Mouse (Mus musculus) CH12F3 (cell line): Measurements from ENCODE around the gene Fam71f1.
"Not testable (repeated sequence)": the region's sequence is repeated elsewhere in the genome, so short reads cannot be mapped to it uniquely, and the experiment has no call there.

Source experiments
- in situ Hi-C: fragments of 300-500 bp; cut with MboI; formaldehyde crosslinking; loops from 2 replicates; pipeline ENCODE4 v1.14.3; 2020; ENCODE audit warnings: low sequenced_read_pairs

Fam71f1 gene

DNA sequence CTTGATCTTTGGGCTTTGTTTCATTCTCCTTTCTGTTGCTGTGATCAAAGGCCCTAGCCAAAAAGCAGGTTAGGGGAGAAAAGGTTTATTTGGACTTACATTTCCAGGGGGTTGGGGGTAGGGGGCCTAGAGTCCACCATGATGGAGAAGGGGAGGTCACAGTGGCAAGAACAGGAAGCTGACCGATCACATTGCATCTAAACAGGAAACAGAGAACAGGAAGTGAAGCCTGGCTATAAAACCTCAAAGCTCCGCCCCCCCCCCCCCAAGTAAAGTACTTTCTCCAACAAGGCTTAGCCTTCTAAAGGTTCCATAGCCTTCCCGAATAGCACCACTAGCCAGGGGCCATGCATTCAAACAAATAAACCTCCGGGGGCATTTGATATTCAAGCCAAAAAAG lies 3.8 kb downstream of the Fam71f1 start:
- in situ Hi-C loops, result no loop called here

DNA sequence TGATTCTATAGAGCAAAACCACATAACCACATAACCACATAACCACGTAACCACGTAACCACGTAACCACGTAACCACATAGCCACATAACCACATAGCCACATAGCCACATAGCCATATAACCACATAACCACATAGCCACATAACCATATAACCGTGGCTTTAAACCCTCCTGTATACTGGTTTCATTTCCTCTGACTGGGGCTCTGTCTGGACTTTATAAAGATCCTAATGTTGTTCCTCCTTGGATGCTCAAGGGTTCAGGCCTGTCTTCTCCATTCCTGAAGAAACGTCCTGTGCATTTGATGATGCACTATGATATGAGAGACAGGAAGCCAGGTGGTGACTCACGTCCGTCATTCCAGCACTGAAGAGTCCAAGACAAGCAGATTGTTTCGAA lies 8.0 kb downstream of the Fam71f1 start:
- in situ Hi-C loops, result no loop called here

DNA sequence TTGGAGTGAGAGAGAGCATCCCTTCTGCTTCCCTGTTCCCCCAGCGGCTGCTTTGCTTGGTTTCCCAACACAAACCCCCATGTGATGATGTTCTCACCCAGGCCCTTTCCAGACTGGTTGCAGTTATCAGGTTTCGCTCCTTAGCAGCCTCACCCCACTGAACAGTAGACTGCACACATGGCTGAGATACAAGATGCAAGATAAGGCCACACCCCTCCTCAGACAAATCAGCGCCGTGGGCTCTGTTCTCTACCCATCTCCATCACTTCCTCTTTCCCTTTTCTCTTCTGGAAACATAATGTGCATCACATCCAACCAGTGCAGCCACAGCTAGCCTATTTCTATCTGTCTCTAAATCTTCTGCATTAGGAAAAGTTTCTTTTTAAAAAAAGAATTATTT lies 10.6 kb downstream of the Fam71f1 start:
- in situ Hi-C loops, result no loop called here

DNA sequence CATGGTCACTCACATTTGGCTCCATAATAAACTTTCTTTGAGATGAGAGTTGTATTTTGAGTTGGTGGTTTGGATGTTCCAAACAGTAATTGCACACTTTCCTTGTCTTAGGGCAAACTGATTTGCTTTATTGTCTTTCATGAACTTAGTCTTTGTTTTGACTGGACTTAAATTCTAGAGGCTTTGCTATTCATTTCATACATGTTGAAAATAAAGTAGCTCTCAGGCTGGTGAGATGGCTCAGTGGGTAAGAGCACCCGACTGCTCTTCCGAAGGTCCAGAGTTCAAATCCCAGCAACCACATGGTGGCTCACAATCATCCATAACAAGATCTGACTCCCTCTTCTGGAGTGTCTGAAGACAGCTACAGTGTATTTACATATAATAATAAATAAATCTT lies 27.6 kb downstream of the Fam71f1 start:
- in situ Hi-C loops, result not testable (repeated sequence)

DNA sequence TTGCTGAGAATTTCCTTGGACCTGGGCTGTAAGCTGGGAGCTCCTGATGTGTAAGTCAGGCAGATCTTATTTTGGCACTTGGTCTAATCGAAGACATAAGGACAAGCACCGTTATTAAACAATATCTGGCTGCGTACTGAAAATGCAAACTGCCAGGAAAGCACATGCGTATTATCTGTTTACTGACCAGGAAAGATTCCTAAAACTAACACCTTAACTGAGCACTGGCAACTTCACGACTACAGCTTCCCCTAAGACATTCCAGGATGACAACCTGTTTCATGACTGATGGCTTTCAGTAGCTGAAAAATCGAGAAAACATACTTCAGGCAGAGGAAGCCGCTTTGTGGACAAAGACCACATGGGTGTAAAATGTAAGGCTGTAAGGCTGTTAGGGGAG lies 28.2 kb downstream of the Fam71f1 start:
- in situ Hi-C loops, result no loop called here

DNA sequence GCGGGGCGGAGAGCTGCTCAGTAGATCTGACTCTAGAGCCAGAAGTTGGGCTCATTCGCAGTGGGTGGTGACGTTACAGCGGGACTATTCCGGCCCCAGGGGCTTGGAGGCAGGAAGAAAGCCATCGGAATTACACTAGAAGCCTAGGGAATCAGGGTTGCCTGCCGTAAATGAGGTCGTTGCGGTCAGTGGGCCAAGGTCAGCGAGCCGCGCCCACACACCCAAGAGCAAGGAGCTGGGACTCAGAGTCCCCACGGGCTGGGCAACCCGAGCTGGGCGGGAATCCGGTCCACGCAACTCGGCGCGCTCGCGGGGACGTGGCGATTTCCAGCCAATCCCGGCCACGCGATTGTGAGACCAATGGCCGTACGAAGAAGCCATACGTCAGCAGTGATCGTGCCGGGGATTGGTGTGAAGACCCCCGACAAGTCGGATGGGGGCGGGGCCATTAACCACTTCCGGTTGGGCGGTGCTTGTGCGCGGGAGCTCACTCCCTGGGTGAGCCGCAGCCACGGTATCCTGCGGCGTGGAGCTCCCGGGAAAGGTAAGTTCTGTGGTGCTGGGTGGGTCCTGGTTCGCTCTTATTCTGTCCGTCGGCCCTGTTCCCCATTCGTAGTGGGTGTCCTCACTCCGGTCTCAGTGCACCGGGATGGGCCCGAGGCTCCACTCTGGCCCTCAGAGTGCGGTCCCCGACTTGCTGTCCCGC lies 28.9 kb downstream of the Fam71f1 start, which contains the start of gene Calu:
Calu (plus strand) TSS at position 405 of the 706 bp plus-strand sequence.
- in situ Hi-C loops, result no loop called here

DNA sequence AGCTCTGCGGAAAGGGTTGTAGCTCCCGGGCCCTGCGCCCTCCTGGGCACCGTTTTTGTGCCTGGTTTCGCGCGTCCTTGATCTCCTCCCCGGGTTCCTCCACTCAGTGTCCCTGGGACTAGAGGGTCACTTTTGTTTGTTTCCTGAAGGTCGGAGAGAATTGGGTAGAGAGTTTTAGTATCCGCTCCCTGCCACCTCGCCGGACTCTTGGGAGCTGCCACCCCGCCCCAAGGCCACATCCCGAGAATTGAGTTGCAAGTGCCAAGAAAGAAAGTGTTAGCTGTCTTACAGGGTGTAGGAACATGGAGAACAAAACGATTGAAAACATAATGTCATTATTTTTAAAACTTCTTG lies 29.4 kb downstream of the Fam71f1 start:
- in situ Hi-C loops, result no loop called here

DNA sequence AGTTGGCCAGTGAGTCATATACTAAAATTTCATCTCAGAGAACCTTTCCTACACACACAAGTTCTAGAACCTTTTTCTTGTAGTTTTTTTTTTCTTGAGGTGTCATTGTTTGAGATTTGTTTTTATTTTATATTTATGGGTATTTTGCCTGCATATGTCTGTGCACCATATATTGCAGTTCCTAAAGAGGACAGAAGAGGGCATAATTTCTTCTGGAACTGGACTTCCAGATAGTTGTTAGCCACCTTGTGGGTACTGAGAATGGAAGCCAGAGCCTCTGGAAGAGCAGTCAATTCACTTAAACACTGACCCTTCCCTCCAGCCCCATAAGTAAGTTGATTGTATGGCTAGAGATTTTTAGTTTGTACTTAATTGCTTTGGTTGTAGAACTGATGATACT lies 32.7 kb downstream of the Fam71f1 start:
- in situ Hi-C loops, result no loop called here

DNA sequence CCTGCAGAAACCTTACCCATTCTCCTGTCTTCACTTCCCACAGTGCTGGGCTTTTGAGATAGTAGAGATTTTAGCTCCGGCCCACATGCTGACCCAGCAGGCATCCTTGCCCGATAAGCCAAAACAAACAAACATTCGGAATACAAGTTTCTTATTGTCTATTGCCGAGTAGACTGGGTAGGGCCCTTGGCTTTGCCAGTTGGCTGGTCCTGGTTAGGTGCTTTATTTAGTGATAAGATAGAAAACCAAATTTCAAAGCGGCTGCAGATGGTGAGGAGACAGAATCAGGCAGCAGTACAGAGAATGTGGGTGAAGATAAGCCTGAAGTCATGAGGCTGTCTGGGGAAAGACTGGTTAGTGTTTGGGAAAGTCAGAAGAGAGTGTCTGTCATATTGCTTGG lies 33.9 kb downstream of the Fam71f1 start:
- in situ Hi-C loops, result no loop called here

DNA sequence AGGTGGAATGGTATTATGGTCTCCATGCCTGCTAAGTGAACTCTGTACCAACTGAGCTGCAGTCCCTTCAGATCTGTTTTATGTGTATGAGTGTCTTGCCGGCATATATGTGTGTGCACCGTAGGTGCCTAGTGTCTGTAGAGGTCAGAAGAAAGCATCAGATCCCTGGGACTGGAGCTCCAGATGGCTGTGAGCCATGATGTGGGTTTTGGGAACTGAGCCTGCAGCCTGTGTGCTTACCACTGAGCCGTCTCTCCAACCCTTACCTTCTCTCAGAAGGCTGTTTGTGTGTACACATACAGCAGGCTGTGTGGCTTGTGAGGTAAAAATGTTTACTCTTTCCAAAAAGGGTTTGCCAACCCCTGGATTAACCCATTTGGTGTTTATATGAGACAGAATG lies 40.4 kb downstream of the Fam71f1 start:
- in situ Hi-C loops, result no loop called here

DNA sequence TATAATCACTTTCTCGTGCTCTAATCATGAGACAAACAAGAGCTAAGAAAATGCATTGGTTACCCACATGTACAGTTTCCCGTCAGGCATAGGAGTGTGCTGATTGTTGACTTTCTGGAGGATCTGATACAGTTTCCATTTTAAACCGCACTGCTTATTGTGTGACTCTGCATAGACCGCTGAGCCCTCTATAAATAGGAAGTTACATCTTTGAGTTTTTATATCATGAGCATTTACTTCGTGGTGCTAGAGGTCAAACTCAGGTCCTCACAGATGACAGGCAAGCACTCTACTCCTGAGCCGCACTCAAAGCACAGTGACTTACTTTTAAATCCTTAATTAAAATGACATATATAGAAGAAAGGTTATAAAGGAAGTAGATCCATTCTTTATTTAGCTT lies 41.3 kb downstream of the Fam71f1 start:
- in situ Hi-C loops, result no loop called here

DNA sequence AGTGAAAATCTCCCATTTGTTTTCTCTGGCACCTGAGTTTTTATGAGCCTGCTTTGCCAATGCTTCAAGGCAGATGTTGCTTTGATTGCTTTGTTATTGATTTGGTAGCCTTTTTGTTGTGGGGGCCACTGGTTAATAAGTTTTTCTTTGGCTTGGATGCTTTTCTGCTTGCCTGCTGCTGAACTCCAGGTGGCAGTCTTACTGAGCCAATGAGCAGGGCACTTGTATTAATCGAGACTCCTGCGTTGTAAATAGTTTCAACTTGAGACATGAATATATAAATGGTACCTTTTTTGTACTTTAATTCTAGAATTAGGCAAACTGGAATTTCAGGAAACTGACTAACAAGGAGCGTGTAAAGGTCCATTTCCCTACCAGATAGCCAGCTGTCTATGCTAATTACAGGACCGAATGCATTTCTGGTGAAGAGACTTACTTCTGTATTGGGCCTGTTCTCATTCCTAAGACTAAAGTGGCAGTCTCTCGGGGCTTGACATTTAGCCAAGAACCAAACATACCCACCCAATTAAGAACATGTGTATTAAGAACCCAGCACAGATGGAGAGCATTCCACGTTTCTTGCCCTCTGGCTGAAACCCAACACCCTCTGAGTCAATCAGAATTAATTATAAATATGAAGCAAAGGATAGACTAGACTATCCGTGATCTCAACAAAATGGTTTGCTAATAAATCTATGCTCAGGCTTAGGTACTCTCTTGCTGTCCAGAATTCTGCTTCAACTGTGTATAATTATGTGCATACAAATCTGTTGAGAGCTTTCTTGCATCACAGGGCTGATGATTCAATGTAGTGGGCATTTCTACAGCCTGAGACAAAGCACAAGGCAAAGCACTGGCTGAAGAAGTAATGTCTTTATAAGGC lies 43.5 kb downstream of the Fam71f1 start:
- in situ Hi-C loops, result no loop called here

DNA sequence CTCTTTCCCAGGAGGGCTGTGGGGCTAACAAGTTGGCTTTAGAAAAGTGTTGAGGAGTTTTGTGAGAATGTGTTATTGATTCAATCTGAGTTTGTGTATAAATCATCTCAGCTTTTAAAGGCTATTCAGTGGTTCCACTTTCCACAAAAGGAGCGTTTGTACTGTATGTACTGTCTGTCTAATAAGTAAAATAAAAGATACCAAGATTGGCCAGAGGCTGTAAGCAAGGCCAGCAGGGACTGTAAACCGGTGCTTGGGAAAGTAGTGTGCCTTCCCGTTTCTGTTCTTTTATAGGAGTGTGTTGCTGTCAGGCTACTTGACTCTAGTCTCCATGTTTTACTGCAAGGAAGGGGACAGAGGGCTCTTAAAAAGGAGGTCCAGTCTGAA lies 44.2 kb downstream of the Fam71f1 start:
- in situ Hi-C loops, result no loop called here

DNA sequence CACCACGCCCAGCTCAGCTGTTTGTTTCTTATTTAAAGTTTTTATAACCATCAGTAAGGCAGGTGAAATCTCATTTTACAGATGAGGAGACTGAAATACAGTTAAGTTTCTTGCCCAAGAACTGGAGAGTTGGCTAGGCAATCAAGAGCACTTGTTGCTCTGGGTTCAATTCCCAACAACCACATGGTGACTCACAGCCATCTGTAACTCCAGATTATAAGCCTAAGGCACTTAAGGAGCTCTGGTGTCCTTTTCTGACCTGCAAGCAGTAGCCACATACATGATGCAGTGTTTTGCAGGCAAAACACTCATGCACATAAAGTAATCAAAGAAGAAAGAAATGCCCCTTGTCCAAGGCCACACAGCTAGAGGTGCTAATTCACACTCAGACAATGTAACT lies 46.3 kb downstream of the Fam71f1 start:
- in situ Hi-C loops, result no loop called here

DNA sequence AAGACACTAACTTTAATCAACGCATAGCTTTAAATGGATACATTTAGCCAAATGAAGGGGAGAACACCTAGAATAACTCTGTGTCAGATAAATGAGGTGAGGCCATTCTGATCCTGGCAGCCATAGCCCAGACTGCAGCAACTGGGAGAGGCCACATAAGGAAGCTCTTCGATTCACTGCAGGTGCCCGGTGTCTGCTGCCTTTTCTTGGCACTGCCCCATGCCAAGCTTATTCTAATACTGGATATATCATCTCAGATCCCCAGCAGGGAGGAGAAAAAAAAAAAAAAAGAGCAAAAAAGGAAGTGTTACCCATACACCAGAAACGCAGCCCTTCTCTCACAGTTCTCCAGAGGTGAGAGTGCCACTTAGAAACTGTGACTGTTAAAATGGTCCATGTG lies 58.4 kb downstream of the Fam71f1 start:
- in situ Hi-C loops, result no loop called here

DNA sequence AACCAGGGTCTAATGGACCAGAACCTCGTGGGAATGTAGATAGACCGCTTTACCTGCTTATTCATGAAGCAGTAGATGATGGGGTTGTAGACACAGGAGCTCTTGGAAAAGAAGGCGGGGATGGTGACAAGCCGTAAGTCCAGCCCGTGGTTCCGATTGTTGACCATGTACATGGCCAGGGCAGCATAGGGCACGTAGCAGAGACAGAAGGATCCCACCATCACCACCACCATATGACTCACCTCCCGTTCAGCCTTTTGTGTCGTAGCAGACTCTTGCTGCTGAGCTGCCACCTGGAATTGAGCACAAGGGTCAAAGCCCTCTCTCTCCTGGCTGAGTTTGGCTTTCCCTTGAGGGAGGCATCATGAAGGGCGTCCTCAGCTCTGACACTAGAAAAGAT lies 59.7 kb downstream of the Fam71f1 start:
- in situ Hi-C loops, result no loop called here

DNA sequence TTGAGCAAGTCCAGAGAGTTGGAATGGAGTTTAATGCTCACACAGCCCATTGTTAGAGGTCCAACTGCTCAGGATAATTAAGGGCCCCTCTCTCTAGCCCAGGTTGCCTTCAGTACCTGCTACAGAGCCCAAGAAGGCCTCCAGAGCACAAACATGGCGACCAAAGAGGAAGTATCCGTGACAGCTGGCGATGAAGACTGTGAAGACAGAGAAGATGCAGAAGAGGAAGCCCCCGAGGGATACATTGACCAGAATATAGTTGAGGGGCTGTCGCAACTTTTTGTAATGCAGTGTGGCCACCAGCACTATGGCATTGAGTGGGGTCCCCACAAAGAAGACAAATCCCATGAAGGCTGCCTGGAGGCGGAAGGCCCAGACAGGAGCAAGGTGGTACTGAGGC lies 61.0 kb downstream of the Fam71f1 start:
- in situ Hi-C loops, result no loop called here

DNA sequence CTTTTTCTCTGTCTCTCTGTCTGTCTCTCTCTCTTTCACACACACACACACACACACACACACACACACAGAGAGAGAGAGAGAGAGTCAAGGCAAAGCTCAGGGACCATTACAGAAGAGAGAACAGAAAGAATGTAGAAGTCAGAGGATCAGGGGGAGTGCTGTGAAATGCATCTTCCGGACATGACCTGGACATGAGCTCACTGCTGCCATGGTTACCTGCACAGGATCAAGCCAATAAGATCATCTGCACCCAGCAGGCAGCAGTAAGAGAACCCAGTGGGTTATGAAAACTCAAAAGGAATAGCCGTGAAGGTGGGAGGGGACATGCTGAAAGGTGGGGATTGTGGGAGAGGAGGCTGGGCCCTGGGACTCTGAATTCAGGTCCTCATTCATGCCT lies 63.5 kb downstream of the Fam71f1 start:
- in situ Hi-C loops, result no loop called here
